Mouse (Mus musculus) gastrocnemius, postnatal 4 days (tissue): ENCODE measurements around the gene Msi2. TPM values are rescaled to one million over a fixed set of nuclear protein-coding genes. Genes with fewer than 3 reads are reported as not detected.
A peak's percentile ranks its signal among the peaks of the same experiment; 100 is the strongest.

Experiments used
- DNase-seq, 2 experiments: peaks; one replicate each; pipeline ENCODE4 v3.0.0; 2021 to 2022; ENCODE audit warnings: low spot score in 2 of 2, mixed read lengths in 2 of 2
- total RNA-seq, 2 experiments: library from RNA; stranded (reverse); gene quantifications; 2 replicates each; pipeline ENCODE4 v1.2.3; 2021

Gene Msi2
- total RNA-seq, 2 experiments from 2014 or later = 225 to 240 TPM

DNA sequence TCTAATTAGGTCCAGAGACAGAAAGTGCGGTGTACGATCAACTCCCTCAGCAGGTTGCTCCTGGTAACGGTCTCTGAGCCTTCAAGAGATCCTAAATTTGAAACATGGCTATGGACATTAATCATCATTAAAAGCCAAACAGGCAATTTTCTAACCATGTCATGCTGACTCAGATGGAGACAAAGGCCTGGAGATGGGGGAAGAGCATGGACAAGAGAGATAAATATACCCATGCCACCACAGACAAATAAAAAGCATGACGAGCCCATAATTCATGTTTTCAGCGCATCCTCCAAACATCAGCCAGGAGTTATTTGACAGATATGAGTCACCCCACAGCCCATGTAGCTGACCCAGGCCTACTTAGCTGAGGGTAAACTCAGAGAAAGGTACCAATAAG is 145.3 kb downstream of the Msi2 start:
- DNase-seq = no peak

DNA sequence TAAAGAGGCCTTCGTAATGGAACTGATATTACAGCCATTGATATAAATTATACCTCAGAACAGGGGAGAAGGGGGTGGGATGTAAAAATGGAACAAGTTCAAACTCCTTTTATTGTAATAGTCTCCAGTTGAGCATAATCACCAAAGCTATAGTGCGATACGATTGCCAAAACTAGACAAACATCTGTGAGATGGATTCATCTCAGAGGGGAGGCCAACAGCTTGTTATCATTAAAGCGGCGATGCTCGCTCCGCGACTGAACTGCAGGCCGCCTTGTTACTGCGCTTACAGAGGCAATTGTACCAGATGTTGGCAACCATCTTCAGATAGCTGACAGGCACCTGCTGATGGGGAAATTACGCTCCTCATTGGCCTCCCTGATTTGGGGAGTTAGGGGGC is 145.9 kb downstream of the Msi2 start:
- no peak for DNase-seq

DNA sequence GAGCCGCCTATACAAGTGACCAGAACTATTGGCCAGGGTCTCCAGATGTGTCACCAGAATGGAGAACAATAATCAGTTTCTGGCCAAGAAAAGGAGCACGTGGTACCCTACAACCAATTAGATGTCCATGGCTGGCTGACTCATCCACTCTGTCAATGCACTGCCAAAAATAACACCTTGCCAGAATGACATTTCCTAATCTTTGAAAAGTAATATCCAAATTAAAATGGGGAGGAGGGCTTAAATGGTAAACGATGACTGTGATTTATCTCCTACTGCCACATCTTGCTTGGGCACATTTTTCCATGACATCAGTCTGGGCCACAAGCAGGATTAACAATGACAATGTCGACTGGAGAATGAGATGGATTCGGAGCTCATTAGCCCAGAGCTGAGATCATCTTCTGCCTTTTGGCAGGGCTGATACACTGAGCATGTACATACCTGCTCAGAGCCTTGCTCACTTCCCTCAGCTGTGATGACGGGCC is 147.6 kb downstream of the Msi2 start:
- no peak for DNase-seq

DNA sequence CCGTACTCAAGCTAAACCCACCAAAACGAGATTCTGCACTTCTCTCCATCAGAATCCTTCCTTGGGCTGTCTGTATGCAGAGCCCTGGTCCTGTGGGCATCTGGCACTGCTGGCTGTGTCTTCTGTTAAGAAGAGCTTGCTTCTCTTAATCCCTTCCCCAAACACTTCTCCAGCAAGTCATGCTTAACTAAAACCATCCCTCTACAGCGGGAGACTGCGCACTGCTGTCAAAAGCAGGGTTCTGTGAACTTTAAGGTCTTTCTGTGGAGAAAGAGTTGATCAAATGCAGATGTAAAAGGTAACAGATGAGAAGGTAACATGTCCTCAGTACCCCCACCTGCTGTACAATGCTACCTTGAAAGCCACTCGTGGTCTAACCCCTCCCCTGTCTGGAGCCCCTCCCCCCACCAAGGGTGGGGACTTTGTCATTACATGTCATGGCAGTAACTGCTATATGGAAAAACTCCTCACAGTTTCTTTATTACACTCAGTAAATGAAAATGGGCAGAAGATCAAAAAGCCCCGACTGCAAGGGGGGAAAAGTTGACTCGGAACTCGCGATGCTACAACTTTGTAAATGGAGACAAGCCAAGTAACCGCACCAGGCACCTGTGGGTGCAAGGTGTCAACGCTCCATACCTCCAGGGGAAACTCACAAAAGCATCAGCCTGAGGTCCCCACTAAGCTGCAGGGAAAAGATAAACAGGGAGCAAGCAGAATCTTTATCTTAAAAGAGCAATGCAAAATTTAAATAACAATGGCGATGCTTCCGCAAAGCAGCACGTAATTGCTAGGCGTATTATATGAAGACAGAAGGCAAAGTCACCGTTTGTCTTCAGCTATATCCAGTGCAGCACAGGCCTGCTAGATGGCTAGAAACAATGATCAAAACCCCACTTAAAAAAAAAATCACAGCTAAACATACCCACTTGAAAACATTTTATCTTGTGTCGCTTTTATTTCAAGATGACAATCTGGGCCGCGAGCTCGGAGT is 151.4 kb downstream of the Msi2 start:
- DNase-seq = no peak

DNA sequence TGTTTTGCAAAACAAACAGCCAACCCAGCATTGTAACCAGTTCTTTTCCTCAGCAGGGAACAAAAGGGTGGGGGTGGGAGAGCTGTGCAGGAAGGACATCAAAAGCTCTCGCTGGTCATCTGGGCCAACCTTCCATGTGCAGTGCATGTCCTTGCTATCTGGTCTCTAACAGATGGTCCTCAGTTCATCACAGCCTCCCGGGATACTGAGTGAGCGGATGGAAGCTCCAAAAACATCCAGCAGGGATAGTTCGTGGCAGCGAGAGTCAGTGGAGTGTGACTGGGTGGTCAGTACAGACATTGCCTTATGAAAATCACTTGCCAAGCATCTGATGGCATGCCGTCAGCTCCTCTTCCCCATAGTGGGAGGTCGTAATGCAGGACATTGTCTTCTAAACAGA is 153.5 kb downstream of the Msi2 start:
- no peak for DNase-seq

DNA sequence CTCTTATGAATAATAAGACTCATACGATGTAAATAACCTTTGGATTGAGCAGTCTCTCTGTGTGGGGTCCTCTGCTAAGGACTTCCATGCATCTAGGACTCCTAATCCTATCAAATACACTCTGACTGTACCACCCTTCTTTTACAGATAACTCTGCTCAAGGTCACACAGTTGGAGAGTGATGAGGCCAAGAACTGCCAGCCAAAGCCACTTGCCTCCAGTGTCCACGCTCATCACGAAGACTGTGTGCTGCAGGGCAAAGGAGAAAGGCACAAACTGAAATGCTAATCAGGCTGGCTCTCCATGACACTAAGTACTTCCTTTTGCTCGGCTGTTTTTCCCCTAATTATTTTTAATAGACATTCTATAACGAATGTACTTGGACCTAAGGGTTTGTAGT is 153.9 kb downstream of the Msi2 start:
- no peak for DNase-seq

DNA sequence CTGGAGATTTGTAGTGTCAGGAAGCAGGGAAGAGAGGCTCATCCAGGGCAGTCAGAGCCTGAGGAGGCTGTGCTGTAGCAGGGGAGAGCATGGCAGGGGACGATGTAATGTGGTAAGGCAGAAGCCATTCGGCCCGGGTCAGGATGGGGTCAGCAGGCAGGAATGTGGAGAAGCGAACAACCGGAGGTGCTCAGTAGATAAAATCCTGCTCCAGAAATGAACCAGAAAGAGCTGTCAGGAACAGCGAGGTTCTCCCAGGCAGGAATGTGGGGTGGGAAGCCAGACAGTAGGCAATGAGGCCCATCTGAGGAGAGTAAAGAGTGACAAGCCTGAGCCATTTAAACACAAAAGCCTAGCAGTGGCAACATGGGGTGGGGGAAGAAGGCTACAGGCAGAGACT is 157.1 kb downstream of the Msi2 start:
- no peak for DNase-seq

DNA sequence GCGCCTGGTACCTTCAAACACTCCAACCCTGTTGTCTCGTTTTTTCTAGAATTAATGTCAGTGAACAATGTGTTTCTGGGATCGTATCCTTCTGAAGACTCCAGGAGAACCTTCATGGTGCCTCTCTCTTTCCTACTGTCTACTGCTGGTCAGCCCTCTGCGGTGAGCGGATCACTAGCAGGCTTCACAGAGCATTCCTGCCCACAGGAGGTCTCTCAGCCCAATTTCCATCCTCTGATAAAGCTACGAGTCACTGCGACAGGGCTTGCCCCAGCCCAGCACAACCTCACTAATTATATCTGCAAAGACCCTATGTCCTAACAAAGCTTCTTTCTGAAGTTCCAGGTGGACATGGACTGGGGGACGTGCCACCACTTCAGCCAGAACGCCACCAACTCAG is 157.7 kb downstream of the Msi2 start:
- no peak for DNase-seq

DNA sequence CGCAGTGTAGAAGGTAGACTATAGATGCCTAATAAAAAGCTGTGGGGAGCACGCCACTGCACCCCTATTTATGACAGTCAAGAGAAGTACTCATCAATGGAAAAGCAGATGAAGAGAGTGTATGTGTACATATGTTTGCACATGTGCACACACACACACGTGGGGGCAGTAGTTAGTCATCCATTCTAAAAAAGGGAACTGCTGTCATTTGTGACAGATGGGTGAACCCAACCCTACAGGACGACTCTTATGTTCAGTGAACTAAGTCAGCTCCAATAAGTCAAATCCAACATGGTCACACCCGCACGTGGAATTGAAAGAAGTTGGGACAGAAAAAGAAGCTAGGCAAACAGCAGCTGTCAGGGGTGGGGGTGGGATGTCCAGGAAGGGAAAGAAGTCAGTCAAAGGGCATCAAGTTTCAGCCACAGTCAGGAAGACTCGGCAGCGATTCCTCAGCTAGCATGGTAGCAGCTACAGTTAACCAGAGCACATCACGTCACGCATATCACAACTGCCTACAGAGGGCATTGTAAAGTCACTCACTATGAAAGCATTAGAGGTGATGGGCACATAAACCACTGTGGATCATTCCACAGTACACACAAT is 158.8 kb downstream of the Msi2 start:
- no peak for DNase-seq

DNA sequence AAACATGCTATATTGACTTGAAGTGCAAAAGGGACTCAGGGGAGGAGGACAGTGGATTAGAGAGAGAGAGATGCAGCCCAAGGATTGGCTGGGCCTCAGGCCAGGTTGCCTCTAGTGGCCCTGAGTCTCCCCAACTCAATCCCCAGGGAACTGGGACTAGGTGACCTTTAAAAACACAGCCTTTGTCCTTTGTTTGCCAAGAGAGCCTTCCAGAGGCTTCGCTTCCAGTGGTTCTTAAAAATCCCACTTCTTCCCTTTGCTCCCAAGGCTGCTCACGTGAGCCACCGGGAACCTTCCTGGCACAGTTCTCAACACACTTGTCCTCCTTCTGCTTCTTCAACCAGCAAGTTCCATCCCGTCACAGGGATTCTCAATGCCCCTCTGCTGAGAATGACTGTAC is 159.6 kb downstream of the Msi2 start:
- DNase-seq = no peak

DNA sequence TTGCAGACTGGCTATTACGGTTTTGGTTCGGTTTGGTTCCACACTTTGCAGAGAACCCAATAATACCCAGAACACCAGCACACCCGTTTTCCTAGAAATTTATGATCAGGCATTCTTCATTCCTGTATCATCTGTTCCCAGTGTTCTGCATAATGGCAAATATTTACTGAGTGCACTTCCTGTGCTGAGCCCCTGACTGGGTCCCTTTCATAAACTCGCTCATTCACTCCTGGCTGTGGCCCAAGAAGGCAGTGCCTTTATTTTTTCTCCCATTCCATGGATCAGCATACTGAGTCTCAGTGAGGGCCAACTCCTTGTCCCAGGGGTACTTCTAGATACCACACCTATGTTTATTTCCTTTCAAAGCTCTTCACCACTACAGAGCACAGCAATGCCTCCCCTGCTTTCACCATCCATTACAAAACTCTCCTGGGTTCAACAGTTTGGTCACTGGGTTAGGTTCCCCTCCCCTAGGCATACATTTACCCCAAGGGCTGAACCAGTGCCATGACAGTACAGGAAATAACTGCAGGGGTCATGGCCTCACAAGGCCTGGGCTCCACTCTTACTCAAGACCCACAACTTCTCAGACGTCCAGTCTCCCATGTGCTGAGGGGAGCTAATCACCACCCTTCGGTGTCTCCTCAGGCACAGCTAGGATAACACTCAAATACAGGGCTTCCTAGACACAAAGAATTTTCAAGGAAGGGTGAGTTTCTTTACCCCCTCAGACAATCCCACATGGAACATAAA is 160.3 kb downstream of the Msi2 start:
- DNase-seq = no peak

DNA sequence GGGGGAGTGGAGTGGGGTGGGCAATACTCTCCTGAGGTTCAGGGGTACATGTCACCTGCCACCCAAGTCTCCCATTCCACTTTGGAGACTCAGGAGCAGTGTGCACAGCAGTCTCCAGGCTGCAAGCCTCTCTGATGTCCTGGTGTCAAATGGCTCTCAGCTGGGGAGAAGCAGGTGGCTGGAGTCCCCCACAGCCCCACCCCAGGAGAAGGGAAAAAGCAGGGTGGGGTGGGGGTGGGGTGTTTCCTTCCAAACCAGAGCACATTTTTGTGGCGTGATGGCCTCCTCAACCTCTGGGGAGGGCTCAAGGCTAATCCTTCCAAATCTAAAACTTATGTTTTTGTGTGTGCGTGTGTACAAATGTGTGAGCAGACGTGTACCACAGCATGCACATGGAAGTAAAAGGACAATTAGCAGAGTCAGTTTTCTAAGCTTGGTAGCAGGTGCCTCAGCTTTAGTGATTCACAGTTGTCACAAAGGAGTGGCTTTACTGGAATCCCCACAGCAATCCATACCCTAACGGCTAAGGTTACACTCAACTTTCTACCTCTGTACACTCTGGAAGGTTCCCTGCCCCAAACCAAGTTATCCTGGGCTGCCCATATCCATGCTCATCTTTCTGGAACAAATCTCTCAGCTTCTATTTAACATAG is 161.1 kb downstream of the Msi2 start:
- no peak for DNase-seq

DNA sequence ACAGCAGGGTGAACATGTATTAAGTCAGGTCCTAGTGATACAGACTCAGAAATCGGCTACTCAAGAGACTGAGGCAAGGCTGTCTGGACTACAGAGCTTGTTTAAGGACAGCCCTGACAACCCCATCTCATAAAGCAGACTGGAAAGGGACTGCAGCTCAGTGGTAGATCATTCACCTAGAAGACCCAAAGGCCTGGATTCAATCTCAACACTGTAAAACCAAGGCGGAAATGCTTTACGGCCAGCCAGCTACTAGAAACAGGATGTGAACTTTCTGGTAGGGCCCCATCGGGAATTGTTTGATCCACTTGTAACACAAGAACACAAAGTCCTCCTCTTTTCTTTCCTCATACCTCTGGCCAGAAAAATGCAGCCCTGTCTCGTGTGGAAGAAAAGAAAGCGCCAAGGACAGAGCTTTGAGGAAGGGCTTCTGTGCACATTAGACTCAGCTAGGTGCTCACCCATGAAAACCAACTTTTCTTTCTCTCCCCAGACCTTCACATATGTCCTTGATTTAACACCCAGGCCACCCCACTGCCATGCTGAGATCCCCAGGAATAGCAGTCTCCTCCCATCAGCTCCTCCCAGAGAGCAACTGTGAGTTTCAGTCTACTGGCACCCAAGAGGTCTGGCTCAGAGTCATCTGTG is 162.3 kb downstream of the Msi2 start:
- DNase-seq = no peak

DNA sequence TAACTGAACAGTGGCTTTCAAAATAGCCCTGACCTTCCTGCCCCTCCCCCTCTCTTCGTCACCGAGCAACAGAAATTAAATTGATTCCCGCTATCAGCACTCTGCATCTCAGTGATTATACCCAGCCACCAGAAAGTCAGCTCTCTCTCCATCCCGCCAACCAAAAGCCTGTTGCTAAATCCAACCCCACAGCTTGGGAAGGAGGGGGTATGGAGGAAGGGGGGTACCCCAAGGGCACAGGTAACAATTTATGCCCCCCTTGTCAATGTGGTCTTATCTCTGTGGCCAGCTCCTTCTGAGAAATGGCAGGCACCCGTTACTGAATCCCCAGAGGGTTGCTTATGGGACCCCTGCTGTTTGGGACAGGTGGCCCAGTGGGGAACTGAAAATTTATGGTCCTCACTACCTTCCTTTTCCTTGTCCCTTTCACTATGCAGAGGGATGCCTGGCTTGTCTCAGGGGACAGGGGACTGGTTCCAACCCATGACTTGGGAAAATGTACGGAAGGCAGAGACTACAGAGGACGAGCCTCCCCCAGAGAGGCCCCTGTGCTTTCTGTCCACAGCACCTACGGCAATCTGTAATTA is 163.0 kb downstream of the Msi2 start:
- no peak for DNase-seq

DNA sequence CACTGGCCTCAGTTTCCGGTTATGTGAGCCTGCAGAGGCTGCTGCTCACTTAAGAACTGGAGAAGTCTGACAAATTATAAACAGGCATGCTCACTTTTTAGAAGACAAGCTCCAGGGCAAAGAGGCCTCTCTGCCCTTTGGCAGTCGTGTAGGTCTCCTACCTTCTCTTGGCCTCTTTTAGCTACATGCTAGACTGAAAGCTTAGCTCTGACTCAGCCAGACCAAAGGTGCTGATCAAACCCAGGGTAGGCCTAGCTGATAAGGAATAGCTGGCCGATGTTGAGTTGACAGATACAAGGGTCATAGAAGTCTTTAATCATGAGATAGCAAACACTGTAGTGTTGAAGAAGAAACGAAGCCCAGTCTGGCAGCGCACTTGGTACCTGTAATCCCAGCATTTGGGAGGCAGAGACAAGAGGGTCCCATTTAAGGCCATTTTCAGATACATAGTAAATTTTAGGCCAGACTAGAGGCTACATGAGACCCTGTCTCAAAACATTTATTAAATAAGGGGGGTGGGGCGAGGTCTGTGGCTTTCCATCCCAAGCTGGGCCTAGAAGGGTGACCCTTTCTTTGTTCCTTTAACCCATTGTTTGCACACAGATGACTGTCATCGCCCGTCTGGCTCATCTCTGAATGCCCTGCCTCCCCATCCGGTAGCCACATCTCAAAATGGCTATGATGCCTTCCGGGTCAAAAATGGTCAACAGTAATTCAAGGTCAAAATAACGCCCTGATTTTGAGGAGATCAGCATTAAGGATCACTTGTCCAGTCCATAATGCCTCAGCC is 164.6 kb downstream of the Msi2 start:
- DNase-seq = no peak

DNA sequence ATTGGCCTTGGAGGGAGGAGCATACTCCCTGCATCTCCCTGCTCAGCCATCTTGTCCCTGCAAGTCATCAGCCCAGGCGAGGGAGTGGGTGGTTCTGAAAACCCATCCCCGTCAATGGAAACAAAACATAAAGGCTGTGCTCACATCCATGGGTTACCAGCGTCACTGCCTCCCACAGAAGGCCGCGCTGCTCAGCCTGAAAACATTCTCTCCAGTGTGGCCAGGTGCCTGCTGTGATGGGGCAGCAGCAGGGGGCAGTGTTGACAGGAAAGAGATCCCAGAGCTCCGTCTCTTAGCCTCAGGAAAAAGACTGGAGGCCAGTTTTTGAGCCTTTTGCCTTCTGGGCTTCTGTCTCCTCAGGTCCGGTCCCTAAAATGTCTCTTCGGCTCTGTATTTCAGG is 165.3 kb downstream of the Msi2 start:
- peak; percentile 48 to 73 for DNase-seq

DNA sequence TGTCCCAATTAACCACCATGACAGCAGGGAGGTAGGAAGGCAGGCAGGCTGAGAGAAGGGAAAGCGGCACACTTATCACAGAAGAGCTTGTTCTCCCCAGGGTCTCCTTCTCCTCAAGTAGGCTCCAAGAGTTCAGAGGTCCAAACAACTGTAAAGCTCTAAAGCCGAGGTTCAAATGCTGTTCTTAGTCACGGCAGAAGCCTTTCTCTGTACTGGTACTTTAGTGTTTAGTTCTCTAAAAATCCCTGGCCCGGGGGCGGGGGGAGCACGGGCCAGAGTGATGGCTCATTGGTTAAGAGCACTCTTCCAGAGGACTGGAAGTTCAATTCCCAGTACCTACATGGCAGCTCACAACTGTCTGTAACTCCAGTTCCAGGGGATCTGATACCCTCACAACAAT is 165.9 kb downstream of the Msi2 start:
- DNase-seq = no peak

DNA sequence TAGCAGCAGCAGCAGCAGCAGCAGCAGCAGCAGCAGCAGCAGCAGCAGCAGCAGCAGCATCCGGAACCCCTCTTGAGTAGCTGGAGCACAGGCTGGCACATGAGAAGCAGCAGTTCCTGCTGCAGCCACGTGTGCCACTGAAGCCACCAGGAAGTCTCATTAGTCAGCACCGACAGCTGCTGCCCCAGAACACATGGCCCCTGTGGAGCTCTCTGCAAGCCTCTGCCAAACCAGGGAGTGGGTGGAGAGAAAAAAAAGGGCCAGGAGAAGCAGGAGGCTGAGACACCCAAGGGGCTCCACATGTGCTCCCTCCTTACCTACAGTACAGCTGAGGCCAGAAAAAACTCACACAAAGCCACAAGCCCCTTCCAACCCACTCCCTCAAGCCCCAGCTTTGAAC is 167.3 kb downstream of the Msi2 start:
- peak in 1 of 2 experiments; percentile 39 for DNase-seq

DNA sequence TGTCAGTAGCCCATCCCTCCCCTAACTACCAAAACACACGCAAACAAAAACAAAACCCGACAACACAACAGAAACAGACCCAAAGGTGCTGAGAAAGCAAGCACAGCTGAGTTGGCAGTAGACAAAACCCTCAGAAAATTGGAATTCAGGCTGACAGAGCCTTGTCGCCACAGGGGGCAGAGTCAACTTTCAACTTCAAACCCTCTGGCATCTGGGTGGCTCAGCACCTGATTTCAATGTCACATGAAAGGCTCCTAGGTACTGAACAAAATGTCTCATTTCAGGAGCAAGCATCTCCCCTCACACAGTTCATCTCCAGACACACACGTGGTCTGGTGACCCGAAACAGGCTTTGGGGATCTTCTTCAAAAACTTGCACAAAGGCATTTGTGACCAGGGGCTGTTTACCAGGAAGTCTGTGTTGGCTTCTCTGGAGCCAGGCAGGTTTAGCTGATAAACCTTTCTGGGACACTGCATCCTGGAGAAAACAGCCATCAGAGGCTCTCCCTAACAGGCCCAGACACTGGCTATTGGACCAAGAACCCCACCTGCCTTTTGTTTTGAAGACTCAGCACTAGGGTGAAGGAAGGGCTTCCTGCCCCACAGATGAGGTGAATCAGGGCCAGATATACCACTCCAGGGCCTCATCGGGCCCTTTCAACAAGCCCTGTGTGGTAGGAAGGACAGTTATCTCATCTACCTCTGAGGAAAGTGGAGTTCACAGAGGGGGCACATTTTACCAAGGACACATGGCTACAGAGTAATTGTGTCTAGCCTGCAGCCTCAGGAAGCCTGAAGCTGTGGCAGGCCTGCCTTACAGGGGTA is 168.0 kb downstream of the Msi2 start:
- DNase-seq = no peak
